Mouse (Mus musculus) heart, embryonic 13.5 days (tissue): ENCODE data around the gene Crebbp. TPM values are rescaled to one million over a fixed set of nuclear protein-coding genes. Genes with fewer than 3 reads are reported as not detected.
"Not testable (repeated sequence)": the region's sequence is repeated elsewhere in the genome, so short reads cannot be mapped to it uniquely, and the experiment has no call there.

Experiments
- ATAC-seq: fragments of 200-750 bp; cut with Nextera tagmentation; 2 replicates; pipeline ENCODE4 v1.8.0; 2017; ENCODE audit warnings: moderate TSS enrichment; ENCODE audit not compliant: insufficient number of reproducible peaks, low FRiP score, low TSS enrichment; ENCODE audit errors: extremely low read depth
- H3K27ac ChIP-seq: fragments of 300-500 bp; sonication (generic); replicated peaks from 2 replicates; pipeline ENCODE4 v1.5.1; 2015; ENCODE audit warnings: moderate library complexity, mild to moderate bottlenecking, inconsistent platforms
- H3K27me3 ChIP-seq: fragments of 300-500 bp; sonication (generic); replicated peaks from 2 replicates; pipeline ENCODE4 v1.6.1; 2015; ENCODE audit warnings: mild to moderate bottlenecking, inconsistent platforms
- H3K36me3 ChIP-seq: fragments of 300-500 bp; sonication (generic); 2 replicates; pipeline ENCODE4 v1.6.1; 2015; ENCODE audit warnings: mild to moderate bottlenecking, inconsistent platforms
- H3K4me1 ChIP-seq: fragments of 300-500 bp; sonication (generic); 2 replicates; pipeline ENCODE4 v1.6.1; 2015; ENCODE audit warnings: inconsistent platforms
- H3K4me2 ChIP-seq: fragments of 300-500 bp; sonication (generic); 2 replicates; pipeline ENCODE4 v1.6.1; 2015; ENCODE audit warnings: inconsistent platforms, mild to moderate bottlenecking, moderate library complexity
- H3K4me3 ChIP-seq: fragments of 300-500 bp; sonication (generic); 2 replicates; pipeline ENCODE4 v1.5.1; 2015; ENCODE audit warnings: moderate library complexity, mild to moderate bottlenecking, inconsistent platforms
- H3K9ac ChIP-seq: fragments of 300-500 bp; sonication (generic); 2 replicates; pipeline ENCODE4 v1.6.1; 2015; ENCODE audit warnings: inconsistent platforms, mild to moderate bottlenecking, moderate library complexity
- H3K9me3 ChIP-seq: fragments of 300-500 bp; sonication (generic); 2 replicates; pipeline ENCODE4 v1.6.1; 2016; ENCODE audit warnings: inconsistent platforms
- WGBS: fragments of 180-500 bp; shearing (Covaris S2); methylation state at CpG from one replicate; pipeline ENCODE4 v1.1.7; 2015; ENCODE audit warnings: mixed read lengths; 5-methylcytosine and 5-hydroxymethylcytosine counted together
- polyA plus RNA-seq: library from polyadenylated mRNA; unstranded; fragments of >200 nt; fragmentation: Nextera tagmentation; extraction: Ambion mirVana; gene quantifications from 2 replicates; pipeline ENCODE4 v1.2.1, GENCODE M21; 2015

The Crebbp gene
- polyA plus RNA-seq, result 20.9 and 21.1 TPM in 2 replicates

GRCm38 (mm10) chr16:4213799-4214551, at the start of gene Crebbp:
TSS of gene Crebbp (minus strand) at chr16:4213997.
- peak; percentile 85 for ATAC-seq
- Histone ChIP-seq H3K9ac (peak within 1 kb of the TSS; percentile 98), H3K36me3 (no peaks in the 10 kb centered on the region), H3K4me1 (peaks cover 34% of the 10 kb centered on the region), H3K27ac (peak within 1 kb of the TSS; percentile 98), H3K4me3 (peak within 1 kb of the TSS; percentile 99), H3K27me3 (peaks cover 18% of the 10 kb centered on the region), H3K4me2 (peak within 1 kb of the TSS; percentile 86), H3K9me3 (no peaks in the 10 kb centered on the region)
- WGBS, result under 1% methylated on average over 83 of the region's 92 CpGs

GRCm38 (mm10) chr16:4263486-4263885, 49.7 kb upstream of the Crebbp start:
- H3K9me3 ChIP-seq, result no peaks in the 10 kb centered on the region
- no peak overlapping the region for H3K4me2 ChIP-seq
- H3K4me3 ChIP-seq, result no peak overlapping the region
- H3K27ac ChIP-seq, result no peak overlapping the region
- H3K27me3 ChIP-seq, result peaks cover 3% of the 10 kb centered on the region; the same call in 1 of the 2 replicates
- peaks cover 22% of the 10 kb centered on the region for H3K4me1 ChIP-seq
- 63% methylated on average over 3 of the region's 3 CpGs for WGBS
- H3K9ac ChIP-seq, result no peak overlapping the region
- no peaks in the 10 kb centered on the region for H3K36me3 ChIP-seq
- no peak for ATAC-seq

- Histone ChIP-seq H3K4me1 (no peaks in the 10 kb centered on the region), H3K36me3 (no peaks in the 10 kb centered on the region), H3K27ac (no peak overlapping the region), H3K4me3 (no peak overlapping the region), H3K9ac (no peak overlapping the region), H3K4me2 (no peak overlapping the region), H3K9me3 (no peaks in the 10 kb centered on the region), H3K27me3 (no peaks in the 10 kb centered on the region)
- WGBS, result 76% methylated on average over 2 of the region's 2 CpGs
- ATAC-seq, result no peak
These were observed 43.7 kb upstream of the Crebbp start for GRCm38 (mm10) chr16:4257546-4257945.

GRCm38 (mm10) chr16:4248791-4249190, 35.0 kb upstream of the Crebbp start:
- H3K4me3 ChIP-seq, result no peak overlapping the region
- no peak overlapping the region for H3K27ac ChIP-seq
- H3K9ac ChIP-seq, result no peak overlapping the region
- 81% methylated on average over 3 of the region's 3 CpGs for WGBS
- no peaks in the 10 kb centered on the region for H3K27me3 ChIP-seq
- no peak overlapping the region for H3K4me2 ChIP-seq
- no peak for ATAC-seq
- no peaks in the 10 kb centered on the region for H3K4me1 ChIP-seq
- H3K9me3 ChIP-seq, result peaks cover 20% of the 10 kb centered on the region
- no peaks in the 10 kb centered on the region for H3K36me3 ChIP-seq

- ATAC-seq, H3K4me2 ChIP-seq, H3K9ac ChIP-seq, H3K4me1 ChIP-seq, H3K27ac ChIP-seq, H3K36me3 ChIP-seq, H3K27me3 ChIP-seq, H3K4me3 ChIP-seq: not testable (repeated sequence)
- 87% methylated on average over 1 of the region's 1 CpGs for WGBS
- peaks cover 17% of the 10 kb centered on the region for H3K9me3 ChIP-seq
These were observed 31.4 kb upstream of the Crebbp start for GRCm38 (mm10) chr16:4245241-4245640.

GRCm38 (mm10) chr16:4236131-4236530, 22.3 kb upstream of the Crebbp start:
- no peak overlapping the region for H3K27ac ChIP-seq
- WGBS, result 66% methylated on average over 4 of the region's 4 CpGs
- H3K36me3 ChIP-seq, result no peaks in the 10 kb centered on the region
- no peak overlapping the region for H3K4me3 ChIP-seq
- no peak for ATAC-seq
- no peaks in the 10 kb centered on the region for H3K27me3 ChIP-seq
- no peaks in the 10 kb centered on the region for H3K9me3 ChIP-seq
- no peak overlapping the region for H3K4me2 ChIP-seq
- no peak overlapping the region for H3K9ac ChIP-seq
- H3K4me1 ChIP-seq, result no peaks in the 10 kb centered on the region

- no peak overlapping the region for H3K9ac ChIP-seq
- no peak overlapping the region for H3K27ac ChIP-seq
- no peak overlapping the region for H3K4me2 ChIP-seq
- no peaks in the 10 kb centered on the region for H3K9me3 ChIP-seq
- no peak overlapping the region for H3K4me3 ChIP-seq
- no peaks in the 10 kb centered on the region for H3K4me1 ChIP-seq
- H3K36me3 ChIP-seq, result no peaks in the 10 kb centered on the region
- ATAC-seq, result no peak
- no peaks in the 10 kb centered on the region for H3K27me3 ChIP-seq
These were observed 21.8 kb upstream of the Crebbp start for GRCm38 (mm10) chr16:4235587-4235986.

- no peak overlapping the region for H3K9ac ChIP-seq
- H3K27ac ChIP-seq, result no peak overlapping the region
- WGBS, result 81% methylated on average over 2 of the region's 2 CpGs
These were observed 12.0 kb upstream of the Crebbp start for GRCm38 (mm10) chr16:4225841-4226240.

GRCm38 (mm10) chr16:4214631-4215240, 939 bp upstream of the Crebbp start:
- Histone ChIP-seq H3K4me1 (peaks cover 28% of the 10 kb centered on the region), H3K4me2 (peak overlapping the region; percentile 86), H3K27me3 (peaks cover 23% of the 10 kb centered on the region), H3K36me3 (no peaks in the 10 kb centered on the region), H3K27ac (no peak overlapping the region), H3K9me3 (no peaks in the 10 kb centered on the region), H3K4me3 (peak overlapping the region; percentile 99), H3K9ac (peak overlapping the region; percentile 98)
- no peak for ATAC-seq
- WGBS, result 37% methylated on average over 10 of the region's 10 CpGs

More at GRCm38 (mm10) chr16:4225841-4226240, 12.0 kb upstream of the Crebbp start:
- no peaks in the 10 kb centered on the region for H3K27me3 ChIP-seq
- no peaks in the 10 kb centered on the region for H3K4me1 ChIP-seq
- H3K9me3 ChIP-seq, result no peaks in the 10 kb centered on the region
- ATAC-seq, result no peak
- no peak overlapping the region for H3K4me2 ChIP-seq
- no peak overlapping the region for H3K4me3 ChIP-seq
- no peaks in the 10 kb centered on the region for H3K36me3 ChIP-seq

- under 1% methylated on average over 58 of the region's 128 CpGs for WGBS
- peaks cover 17% of the 10 kb centered on the region for H3K27me3 ChIP-seq
- H3K4me1 ChIP-seq, result peaks cover 40% of the 10 kb centered on the region
- peaks cover 6% of the 10 kb centered on the region; the same call in 1 of the 2 replicates for H3K36me3 ChIP-seq
- peak overlapping the region; percentile 98 for H3K9ac ChIP-seq
- H3K4me3 ChIP-seq, result peak overlapping the region; percentile 99
- peak overlapping the region; percentile 98 for H3K27ac ChIP-seq
- peak; percentile 74 for ATAC-seq
- no peaks in the 10 kb centered on the region for H3K9me3 ChIP-seq
- peak overlapping the region; percentile 86 for H3K4me2 ChIP-seq
These were observed 616 bp downstream of the Crebbp start for GRCm38 (mm10) chr16:4212963-4213798.
